Mouse (Mus musculus) limb, embryonic 11.5 days (tissue): ENCODE results near the gene Dnttip2. TPM values are rescaled to one million over a fixed set of nuclear protein-coding genes. Genes with fewer than 3 reads are reported as not detected.
"Not testable (repeated sequence)": the region's sequence is repeated elsewhere in the genome, so short reads cannot be mapped to it uniquely, and the experiment has no call there.

ENCODE experiments used
- ATAC-seq: fragments of 200-750 bp; cut with Nextera tagmentation; 2 replicates; pipeline ENCODE4 v1.8.0; 2017; ENCODE audit warnings: low read depth; ENCODE audit not compliant: insufficient number of reproducible peaks, low FRiP score, low TSS enrichment
- DNase-seq: peaks from one replicate; pipeline ENCODE4 v3.0.0-alpha.2; 2015; ENCODE audit warnings: low spot score
- H3K27ac ChIP-seq: fragments of 300-500 bp; sonication (generic); replicated peaks from 2 replicates; pipeline ENCODE4 v1.5.1; 2014; ENCODE audit warnings: low read depth, mild to moderate bottlenecking, low read length
- H3K27me3 ChIP-seq: fragments of 300-500 bp; sonication (generic); 2 replicates; pipeline ENCODE4 v1.6.1; 2014; ENCODE audit warnings: mild to moderate bottlenecking, low read length, mixed read lengths; ENCODE audit not compliant: control insufficient read depth, insufficient read depth
- H3K36me3 ChIP-seq: fragments of 300-500 bp; sonication (generic); 2 replicates; pipeline ENCODE4 v1.6.1; 2014; ENCODE audit warnings: mild to moderate bottlenecking, low read length, moderate library complexity, mixed read lengths; ENCODE audit not compliant: control insufficient read depth, insufficient read depth
- H3K4me1 ChIP-seq: fragments of 300-500 bp; sonication (generic); 2 replicates; pipeline ENCODE4 v1.6.1; 2014; ENCODE audit warnings: low read length, mixed read lengths; ENCODE audit not compliant: control insufficient read depth, insufficient read depth
- H3K4me2 ChIP-seq: fragments of 300-500 bp; sonication (generic); 2 replicates; pipeline ENCODE4 v1.6.1; 2014; ENCODE audit warnings: low read depth, mild to moderate bottlenecking, moderate library complexity; ENCODE audit not compliant: severe bottlenecking
- H3K4me3 ChIP-seq: fragments of 300-500 bp; sonication (generic); 2 replicates; pipeline ENCODE4 v1.5.1; 2014; ENCODE audit warnings: low read depth, low read length
- H3K9ac ChIP-seq: fragments of 300-500 bp; sonication (generic); 2 replicates; pipeline ENCODE4 v1.6.1; 2014; ENCODE audit warnings: mild to moderate bottlenecking, low read length
- H3K9me3 ChIP-seq: fragments of 300-500 bp; sonication (generic); 2 replicates; pipeline ENCODE4 v1.6.1; 2016; ENCODE audit warnings: low read length; ENCODE audit not compliant: control insufficient read depth
- WGBS: fragments of 180-500 bp; shearing (Covaris S2); extraction: QIAGEN DNeasy Blood & Tissue Kit; methylation state at CpG from one replicate; pipeline ENCODE4 v1.1.7; 2014; 5-methylcytosine and 5-hydroxymethylcytosine counted together
- polyA plus RNA-seq: library from polyadenylated mRNA; unstranded; fragments of >200 nt; fragmentation: Nextera tagmentation; extraction: Ambion mirVana; gene quantifications from 2 replicates; pipeline ENCODE4 v1.2.1, GENCODE M21; 2014

The Dnttip2 gene
- polyA plus RNA-seq, 1 experiment from 2014 or later, result 102 TPM

DNA sequence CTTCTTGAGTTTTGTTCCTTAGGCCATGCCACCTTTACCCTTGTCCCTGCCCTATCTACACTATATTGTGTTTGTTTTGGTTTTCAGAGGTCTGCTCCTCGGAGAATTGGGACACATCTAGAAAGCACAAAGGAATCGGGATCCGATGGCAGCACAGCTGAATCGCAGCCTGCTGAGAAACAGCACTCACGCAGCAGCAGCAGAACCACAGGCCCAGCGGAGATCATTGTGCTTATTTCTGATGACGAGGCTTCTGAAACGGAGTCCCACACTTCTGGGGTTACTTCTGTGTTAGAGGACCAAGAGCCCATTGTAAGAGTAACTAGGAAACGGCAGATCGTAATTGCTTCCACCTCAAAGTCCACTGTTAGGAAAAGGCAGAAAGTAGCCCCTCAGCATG, 923 bp downstream of the Dnttip2 start:
- Histone ChIP-seq H3K4me3 (peak overlapping the region; percentile 96), H3K27ac (no peak overlapping the region), H3K4me1 (peaks cover 11% of the 10 kb centered on the region), H3K9ac (no peak overlapping the region), H3K4me2 (peak overlapping the region; percentile 74), H3K9me3 (no peaks in the 10 kb centered on the region), H3K36me3 (peaks cover 15% of the 10 kb centered on the region; the same call in 1 of the 2 replicates), H3K27me3 (no peaks in the 10 kb centered on the region)
- DNase-seq (no peak), ATAC-seq (no peak)
- WGBS, result 78% methylated on average over 10 of the region's 10 CpGs

GRCm38 (mm10) chr3:122287195-122287594, 13.0 kb downstream of the Dnttip2 start:
- no peak overlapping the region for H3K4me2 ChIP-seq

DNA sequence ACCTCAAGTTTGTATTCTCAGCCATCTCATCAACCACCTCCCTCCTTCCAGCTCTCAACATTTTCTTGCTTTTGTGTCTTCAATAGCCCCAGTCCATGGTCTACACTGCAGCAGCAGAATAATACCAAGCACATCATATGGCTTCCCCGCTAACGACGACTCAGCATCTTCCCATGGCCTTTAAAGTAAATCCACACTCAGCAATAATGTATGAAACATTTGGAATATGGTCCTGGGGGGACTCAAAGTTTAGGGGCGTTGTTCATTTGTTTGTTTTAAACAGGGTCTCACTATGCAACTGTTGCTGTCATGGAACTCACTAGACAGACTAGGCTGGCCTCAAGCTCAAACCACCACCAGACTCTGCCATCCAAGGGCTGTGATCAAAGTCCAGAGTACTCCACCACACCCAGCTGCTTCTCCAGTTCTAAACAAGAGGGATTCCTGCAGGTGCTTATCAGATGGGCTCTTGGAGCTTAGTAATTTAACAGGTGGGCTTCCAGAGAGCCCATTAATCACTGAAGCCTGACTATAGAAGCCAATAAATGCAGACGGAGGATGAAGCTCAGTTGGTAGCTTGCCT, 14.5 kb downstream of the Dnttip2 start:
- H3K36me3 ChIP-seq, result peaks cover 3% of the 10 kb centered on the region; the same call in 1 of the 2 replicates
- no peak overlapping the region for H3K27ac ChIP-seq
- H3K4me3 ChIP-seq, result no peak overlapping the region
- ATAC-seq (no peak), DNase-seq (no peak)
- WGBS, result 87% methylated on average over 5 of the region's 5 CpGs
- H3K4me1 ChIP-seq, result peaks cover 5% of the 10 kb centered on the region; the same call in 1 of the 2 replicates
- no peaks in the 10 kb centered on the region for H3K27me3 ChIP-seq
- H3K9me3 ChIP-seq, result no peaks in the 10 kb centered on the region
- no peak overlapping the region for H3K9ac ChIP-seq
- no peak overlapping the region for H3K4me2 ChIP-seq

More at GRCm38 (mm10) chr3:122287195-122287594, 13.0 kb downstream of the Dnttip2 start:
- Histone ChIP-seq H3K4me3 (no peak overlapping the region), H3K27me3 (no peaks in the 10 kb centered on the region), H3K27ac (no peak overlapping the region), H3K9ac (no peak overlapping the region), H3K4me1 (peaks cover 1% of the 10 kb centered on the region; the same call in 1 of the 2 replicates), H3K36me3 (peaks cover 6% of the 10 kb centered on the region; the same call in 1 of the 2 replicates), H3K9me3 (no peaks in the 10 kb centered on the region)
- WGBS, result 73% methylated on average over 5 of the region's 5 CpGs
- ATAC-seq, result no peak
- no peak for DNase-seq

DNA sequence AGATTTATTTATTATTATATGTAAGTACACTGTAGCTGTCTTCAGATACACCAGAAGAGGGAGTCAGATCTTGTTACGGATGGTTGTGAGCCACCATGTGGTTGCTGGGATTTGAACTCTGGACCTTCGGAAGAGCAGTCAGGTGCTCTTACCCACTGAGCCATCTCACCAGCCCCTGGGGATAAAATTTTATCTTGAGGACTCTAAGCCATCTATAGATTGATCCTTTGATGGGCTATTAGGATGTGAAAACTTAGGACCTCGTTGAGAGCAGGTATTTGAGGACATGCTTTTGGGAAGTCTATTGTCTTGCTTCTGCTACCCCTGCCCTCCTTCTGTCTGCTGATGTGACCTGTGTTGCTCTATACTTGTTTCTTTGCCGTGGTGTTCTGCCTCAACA, 15.2 kb downstream of the Dnttip2 start:
- DNase-seq, H3K27ac ChIP-seq, H3K4me3 ChIP-seq, H3K27me3 ChIP-seq, H3K36me3 ChIP-seq, H3K9ac ChIP-seq, ATAC-seq, H3K4me2 ChIP-seq, H3K4me1 ChIP-seq, H3K9me3 ChIP-seq: not testable (repeated sequence)
- 68% methylated on average over 3 of the region's 4 CpGs for WGBS

GRCm38 (mm10) chr3:122290696-122291095, 16.5 kb downstream of the Dnttip2 start:
- Histone ChIP-seq H3K4me2 (no peak overlapping the region), H3K4me3 (no peak overlapping the region), H3K27me3 (no peaks in the 10 kb centered on the region), H3K9ac (no peak overlapping the region), H3K36me3 (no peaks in the 10 kb centered on the region), H3K27ac (no peak overlapping the region), H3K9me3 (no peaks in the 10 kb centered on the region), H3K4me1 (peaks cover 14% of the 10 kb centered on the region)
- ATAC-seq (no peak), DNase-seq (no peak)
- WGBS, result 86% methylated on average over 7 of the region's 7 CpGs

DNA sequence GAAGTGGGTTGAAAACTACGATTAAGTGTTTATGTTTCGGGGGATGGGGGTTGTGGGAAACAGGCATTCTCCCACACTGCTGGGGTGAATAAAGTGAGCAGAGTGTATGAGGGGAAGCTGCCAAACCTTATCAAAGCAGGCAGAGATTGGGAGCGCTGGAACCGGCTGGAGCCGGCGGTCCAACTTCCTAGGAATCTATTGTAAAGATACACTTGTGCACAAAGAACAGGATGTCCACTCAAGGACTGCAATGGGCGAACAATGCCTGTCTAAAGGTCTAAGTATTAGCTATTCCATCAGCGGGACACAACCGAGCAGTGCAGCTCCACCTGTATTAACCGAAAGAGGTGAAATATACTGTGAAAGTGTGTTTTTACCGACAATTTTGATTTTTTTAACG, 17.6 kb downstream of the Dnttip2 start:
- DNase-seq (no peak), ATAC-seq (no peak)
- Histone ChIP-seq H3K4me3 (no peak overlapping the region), H3K9ac (no peak overlapping the region), H3K4me2 (peak overlapping the region; percentile 67; the same call in 1 of the 2 replicates), H3K27ac (no peak overlapping the region), H3K4me1 (peaks cover 14% of the 10 kb centered on the region), H3K36me3 (no peaks in the 10 kb centered on the region), H3K9me3 (no peaks in the 10 kb centered on the region), H3K27me3 (no peaks in the 10 kb centered on the region)
- 65% methylated on average over 12 of the region's 12 CpGs for WGBS

DNA sequence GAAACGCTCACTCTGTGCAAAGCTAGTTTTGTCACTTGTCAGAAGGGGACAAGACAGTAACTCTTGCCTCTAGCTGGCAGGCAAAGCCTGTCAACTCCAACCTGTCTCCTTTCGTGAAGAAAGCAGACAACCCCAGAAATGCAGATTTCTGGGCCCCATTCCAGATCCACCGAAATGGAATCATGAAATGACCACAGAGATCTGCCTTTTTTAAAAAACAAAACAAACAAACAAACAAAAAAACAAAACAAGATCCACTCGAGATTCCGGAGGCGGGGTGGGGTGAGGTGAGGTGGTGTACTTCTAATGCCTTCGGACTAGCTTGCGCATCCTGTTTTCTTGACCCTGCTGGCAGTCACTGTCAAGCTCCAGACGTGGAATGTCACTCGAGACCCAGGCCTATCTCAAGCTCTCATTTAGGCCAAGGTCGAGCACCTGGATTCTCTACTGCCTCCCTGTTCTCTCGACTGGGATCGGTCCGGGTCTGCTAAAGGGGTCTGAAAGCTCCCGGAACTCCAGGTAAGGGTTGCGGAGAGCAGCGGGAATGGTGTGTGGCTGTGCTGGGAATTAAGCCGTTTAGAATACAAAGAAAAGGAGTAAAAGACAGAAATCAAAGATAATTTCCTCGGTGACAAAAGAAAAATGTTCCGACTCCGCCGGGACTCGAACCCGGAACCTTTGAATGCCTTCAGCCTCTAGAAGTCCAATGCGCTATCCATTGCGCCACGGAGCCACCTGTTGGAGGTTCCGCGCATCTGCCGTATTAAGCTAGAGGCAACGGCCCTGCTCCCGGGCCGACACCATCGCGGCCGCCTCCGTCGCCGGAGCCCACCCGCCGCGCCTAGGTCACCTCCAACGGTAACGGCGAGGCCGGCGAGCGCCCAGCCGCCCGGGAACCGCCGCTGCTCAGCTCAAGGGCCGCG, 18.4 kb downstream of the Dnttip2 start:
- Histone ChIP-seq H3K9me3 (no peaks in the 10 kb centered on the region), H3K27ac (peak overlapping the region; percentile 98), H3K4me1 (peaks cover 14% of the 10 kb centered on the region), H3K4me3 (peak overlapping the region; percentile 81), H3K9ac (peak overlapping the region; percentile 91), H3K4me2 (peak overlapping the region; percentile 67), H3K27me3 (no peaks in the 10 kb centered on the region), H3K36me3 (no peaks in the 10 kb centered on the region)
- 9% methylated on average over 43 of the region's 54 CpGs for WGBS
- DNase-seq (peak; percentile 98), ATAC-seq (peak; percentile 57)

DNA sequence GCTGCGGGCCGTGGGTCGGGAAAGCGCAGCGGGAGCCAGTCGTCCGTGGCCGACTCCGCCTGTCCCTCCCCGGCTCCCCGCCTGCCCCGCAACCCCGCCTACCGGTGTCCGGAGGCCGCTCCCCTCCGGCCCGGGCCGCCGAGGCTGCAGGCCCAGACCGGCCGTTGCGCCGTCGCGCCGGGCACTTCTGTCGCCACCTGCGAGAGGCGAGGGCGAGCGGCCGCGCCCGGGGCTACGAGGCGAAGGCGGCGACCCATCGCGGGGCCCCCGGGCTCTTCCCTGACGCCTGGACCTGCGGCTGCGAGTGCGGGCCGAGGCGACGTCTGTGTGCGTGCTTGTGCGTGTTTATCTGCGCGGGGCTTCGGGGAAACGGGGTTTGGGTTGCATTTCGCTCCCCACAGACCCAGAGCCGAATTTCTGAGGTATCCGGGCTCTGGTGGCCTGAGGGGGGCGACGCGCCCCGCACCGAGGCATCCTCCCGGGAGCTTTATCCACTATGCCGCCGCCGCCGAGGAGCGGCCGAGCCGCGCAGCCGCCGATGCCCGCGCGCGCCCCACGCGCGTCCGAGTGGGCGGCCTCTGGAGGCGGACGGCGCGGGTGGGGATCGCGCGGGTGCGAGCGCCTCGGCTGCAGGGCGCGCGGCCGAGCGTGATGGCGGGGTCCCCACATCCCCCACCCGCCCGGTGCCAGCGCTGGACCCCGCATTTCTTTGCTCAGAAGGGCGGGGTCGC, 19.2 kb downstream of the Dnttip2 start:
- ATAC-seq (peak; percentile 75), DNase-seq (no peak)
- H3K36me3 ChIP-seq, result no peaks in the 10 kb centered on the region
- H3K4me1 ChIP-seq, result peaks cover 14% of the 10 kb centered on the region
- H3K9ac ChIP-seq, result peak overlapping the region; percentile 91
- peak overlapping the region; percentile 67 for H3K4me2 ChIP-seq
- no peaks in the 10 kb centered on the region for H3K9me3 ChIP-seq
- under 1% methylated on average over 99 of the region's 105 CpGs for WGBS
- H3K27me3 ChIP-seq, result no peaks in the 10 kb centered on the region
- H3K27ac ChIP-seq, result peak overlapping the region; percentile 98
- peak overlapping the region; percentile 81 for H3K4me3 ChIP-seq
